Mouse (Mus musculus) induced T-regulatory cell, adult 2 months (primary cell): Measurements from ENCODE around the gene Slc30a7.

Experiments
- DNase-seq: peaks from one replicate; pipeline ENCODE4 v3.0.0-alpha.2; 2012; ENCODE audit warnings: low read depth

The Slc30a7 gene

DNA sequence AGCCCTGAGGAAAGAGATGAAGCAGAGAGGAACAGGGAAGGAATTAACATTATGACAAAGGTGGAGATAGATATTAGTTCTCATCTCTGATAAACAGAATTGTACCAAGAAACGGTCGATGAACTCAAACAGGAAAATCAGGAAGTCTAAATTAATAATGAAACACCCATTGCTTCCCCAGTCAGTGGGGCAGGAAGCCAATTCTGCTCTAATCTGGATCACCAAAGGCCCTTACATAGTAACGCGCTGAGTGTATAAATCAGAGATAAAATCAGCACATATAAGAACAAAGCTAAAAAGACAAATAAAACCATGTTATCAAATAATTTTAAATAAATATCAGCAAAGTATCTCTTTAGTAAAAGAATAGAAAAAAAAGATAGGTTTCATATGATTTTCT, 15.1 kb downstream of the Slc30a7 start:
- no peak for DNase-seq

DNA sequence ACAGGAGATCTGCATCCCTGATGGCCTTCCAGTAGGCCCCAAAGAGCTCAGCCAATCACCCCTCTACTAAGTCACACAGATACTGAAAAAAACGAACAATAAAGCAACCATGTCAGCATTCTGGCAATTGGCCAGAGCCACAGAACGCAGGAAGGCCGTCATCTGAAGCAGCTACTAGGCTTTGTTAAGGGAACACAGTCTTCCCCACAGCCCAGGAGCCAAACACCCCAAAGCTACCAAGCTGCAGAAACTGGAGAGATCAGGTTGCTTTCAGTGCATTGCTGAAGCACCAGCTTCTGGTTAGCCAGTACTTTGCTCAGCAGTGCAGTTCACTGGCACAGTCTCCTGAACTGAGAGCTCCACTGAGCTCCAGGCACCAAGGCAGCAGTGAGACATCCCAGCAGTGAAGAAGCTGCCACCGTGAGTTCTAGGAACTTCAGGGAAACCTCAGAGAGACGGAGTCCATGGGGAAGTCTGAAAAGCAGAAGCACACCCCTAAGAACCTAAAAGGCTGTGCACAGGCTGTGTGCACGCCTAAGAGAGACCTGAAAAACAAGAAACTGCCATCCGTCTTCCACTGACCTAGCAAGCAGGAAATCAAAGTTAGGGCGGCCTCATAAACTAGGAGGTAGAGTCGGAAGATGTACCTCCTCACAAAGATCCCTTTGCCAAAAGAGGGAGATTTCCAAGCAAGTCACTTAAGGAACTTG, 21.9 kb downstream of the Slc30a7 start:
- DNase-seq = no peak

DNA sequence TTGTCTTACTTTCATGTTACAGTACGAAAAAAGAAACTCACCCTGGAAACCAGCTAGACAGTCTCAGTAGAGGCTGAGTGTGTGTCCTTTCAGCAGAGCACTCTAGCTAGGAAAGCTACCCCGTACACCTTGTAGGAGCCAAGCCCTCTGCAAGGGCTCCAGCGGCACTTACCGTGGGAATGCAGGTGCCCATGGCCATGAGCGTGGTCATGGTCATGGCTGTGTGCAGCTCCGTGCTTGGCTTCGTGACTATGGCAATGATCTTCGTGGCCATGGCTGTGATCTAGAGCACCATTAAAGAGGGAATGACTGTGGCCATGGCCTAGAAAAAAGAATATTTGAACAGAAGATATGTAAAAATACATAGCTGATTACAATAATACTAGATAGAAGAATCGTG, 22.6 kb downstream of the Slc30a7 start:
- DNase-seq = no peak

DNA sequence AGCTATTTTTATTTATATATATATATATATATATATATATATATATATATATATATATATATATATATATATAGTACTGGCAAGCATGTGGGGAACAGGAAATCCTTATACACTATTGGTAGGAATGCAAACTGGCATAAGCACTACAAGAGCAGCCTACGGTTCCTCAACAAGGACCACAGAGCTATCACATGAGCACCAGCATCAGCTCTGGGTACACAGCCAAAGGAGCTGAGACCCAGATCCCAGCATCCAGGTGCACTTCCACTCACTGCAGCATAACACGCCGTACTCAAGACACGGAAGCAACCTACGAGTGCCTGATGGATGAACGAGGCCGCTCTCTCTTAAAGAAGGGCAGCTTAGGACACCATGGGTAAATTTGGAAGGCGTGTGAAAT, 24.0 kb downstream of the Slc30a7 start:
- no peak for DNase-seq

DNA sequence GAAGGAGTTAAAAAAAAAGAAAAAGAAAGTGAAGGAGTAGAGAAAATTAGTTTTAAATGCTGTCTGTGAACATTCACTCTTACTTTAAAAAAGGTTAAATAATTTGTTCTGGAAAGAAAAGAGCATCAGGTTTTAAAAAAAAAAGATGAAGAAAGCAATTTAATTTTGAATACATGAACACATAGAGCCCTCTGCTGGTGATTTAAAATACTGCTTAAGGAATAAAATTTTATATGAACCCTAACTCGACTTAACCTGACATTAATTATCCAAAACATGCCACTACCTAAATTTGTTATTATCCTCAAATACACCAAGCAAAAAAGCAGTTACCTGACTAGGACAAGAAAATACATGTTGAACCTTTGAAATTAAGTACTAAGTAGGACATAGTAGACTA, 28.2 kb downstream of the Slc30a7 start:
- peak; percentile 82 for DNase-seq

DNA sequence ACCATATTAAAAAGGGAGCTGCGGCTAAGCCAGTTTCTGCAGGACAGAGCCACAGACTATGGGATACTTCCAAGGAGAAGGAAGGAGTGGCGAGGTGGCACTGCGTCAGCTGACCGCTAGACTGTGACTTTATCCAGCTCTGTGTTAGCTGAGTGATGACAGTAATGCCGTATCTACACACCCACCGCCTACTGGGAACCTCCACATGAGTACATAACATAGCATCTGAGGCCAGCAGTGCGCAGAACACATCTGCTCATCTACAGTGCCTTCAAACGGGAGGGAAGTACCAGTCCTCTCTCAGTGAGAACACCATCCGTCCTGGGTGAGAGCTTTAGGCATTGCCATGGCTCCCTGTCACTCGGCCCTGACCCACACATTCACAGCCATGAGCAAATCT, 32.2 kb downstream of the Slc30a7 start:
- peak; percentile 21 for DNase-seq

DNA sequence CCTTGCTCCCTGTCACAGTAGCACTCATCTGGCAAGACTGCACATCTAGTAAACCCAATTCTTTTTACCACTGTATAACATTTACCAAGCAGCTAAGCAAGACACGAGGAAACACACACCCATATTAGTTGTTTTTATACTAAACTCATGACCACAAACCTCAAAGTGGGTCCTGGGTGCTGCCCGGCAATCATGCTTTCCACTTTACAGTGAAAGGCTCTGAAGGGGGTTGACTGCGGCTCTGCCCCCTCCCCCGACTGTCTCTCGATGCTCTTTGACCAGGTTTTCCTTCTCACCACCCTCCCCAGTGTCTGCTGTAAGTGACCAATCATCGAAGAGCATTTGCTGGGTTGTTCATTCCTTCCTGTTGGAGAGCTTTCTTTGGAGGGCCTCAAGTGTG, 33.0 kb downstream of the Slc30a7 start:
- DNase-seq = peak; percentile 76

DNA sequence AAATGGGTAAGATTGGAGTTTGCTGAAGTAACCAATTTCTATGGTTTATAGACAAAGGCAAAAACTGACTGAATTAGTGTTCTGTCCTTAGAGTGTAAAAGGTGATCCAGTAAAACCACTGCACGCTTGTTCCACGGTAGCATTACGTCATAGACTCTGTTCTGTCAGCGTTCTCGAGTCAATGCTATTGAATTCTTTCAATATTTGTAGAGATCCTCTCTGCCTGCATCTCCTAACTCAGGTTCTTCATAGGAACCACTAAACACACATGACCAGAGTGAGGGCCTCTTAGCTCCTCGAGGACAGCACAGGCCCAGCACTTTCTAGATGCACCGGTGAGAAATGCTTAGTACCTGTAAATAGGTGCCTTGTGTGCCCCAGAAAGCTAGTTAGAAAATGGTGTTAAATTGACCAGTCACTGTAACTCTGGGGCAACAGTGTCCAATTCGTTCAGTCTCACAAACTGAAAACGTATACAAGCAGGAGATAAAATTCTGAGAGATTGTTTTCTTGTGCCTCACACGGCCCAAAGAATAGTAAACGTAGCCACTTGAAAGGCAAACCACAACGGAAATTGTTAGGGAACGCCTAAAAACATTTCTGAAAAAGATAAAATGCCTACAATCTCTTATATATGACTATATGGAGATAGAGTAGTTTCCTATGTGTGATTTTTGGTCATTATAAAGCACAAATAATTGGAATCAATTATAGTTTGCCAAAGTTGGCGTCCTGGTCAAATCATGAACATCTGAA, 35.1 kb downstream of the Slc30a7 start:
- peak; percentile 86 for DNase-seq

DNA sequence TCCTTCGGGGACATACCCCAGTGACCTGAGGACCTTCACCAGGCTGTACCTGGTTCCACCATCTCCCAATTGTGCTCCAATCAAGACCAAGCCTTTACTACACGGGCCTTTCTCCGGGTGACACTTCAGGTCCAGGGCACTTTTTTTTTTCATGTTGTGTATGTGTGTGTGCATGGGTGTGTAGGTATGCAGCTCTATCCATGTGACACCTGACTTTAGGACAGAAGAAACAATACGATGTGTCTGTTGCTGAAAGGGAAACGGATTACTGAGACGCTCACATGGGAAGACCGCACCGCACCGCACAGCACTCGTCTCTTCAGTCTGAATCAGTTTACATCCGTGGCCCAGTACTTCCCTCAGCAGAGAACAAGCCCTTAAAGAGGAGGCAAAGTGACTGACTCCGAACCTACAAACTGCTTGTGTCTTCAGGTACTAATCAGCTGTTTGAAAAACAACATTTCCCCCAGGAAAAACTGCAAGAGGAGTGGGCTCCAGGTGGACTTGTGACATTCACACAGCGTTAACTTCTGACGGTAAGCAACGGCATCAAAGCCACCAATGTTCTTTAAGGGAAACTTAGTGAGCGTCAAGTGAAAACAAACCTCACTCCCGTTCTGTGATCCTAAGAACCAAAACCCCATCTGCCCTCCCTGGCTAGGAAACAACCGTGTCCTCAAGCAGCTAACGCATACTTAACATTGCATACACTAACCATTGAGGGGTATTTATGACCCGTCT, 36.0 kb downstream of the Slc30a7 start:
- peak; percentile 43 for DNase-seq

DNA sequence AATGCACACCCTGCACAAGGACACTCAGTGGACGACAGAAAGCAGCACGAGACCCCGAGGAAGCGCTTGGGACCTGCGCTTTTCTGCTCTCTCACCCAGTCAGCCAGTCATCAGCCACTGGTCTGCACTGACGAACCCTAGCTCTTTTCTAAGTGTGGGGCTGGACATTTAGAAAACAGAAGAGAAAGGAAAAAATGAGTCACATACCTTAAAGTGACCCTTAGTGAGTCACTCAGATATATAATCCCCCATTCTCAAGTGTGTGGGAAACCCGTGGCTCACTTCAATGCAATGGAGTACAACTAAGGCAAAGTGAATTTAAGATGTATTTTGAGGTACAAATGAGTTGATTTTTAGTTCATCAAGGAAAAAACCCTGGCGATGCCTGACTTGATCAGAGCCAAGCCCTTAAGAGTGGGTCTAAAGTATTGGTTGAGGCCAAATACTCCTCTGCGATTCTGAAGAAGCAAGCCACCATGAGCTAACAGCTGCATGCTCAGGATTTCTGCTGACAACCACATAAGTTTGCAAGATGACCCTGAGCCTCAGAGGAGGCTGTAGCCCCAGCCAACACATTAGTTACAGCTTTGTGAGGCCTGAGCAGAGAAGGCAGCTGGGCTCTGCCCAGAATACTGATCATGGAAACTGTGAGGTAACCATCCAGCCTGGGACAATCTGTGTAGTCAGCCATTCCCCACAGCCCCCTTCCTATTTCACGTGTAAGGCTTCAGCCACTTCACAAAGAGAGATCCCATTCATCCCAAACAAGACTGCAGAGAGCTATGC, 38.3 kb downstream of the Slc30a7 start:
- no peak for DNase-seq

DNA sequence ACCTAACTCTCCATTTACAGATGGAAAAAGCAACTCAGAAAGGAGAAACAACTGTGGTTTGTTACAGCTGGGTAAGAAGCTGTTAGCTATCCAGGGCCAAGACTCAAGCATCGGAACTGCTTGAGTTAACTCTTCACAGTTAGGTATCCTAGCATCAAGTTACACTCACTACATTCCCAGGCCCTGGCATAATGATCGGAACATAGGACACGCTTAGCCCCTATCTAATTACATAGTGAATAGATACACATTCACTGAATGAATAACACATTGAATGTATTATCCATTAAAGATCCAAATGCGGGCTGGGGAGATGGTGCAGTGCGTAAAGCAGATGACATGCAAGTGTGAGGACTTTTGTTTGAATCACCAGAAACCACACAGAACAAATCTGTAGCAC, 43.1 kb downstream of the Slc30a7 start:
- DNase-seq = no peak

DNA sequence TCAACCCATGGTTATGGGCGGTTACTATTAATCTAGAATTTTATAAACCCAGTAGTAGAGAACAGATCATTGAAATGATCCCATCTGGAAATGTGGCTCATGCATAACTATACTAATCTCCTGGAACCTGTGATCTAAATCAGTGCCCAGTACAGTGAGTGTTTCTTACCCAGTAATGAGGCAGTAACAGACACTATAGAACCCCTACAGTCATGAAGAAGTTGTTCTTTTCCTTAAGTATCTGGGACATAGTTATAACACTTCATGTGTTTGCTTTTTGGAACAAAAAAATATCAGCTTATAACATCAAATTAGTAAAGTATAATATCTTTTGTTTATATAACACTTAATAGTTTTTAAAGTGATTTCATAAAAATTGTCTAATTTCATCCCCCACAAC, 43.6 kb downstream of the Slc30a7 start:
- DNase-seq = no peak

DNA sequence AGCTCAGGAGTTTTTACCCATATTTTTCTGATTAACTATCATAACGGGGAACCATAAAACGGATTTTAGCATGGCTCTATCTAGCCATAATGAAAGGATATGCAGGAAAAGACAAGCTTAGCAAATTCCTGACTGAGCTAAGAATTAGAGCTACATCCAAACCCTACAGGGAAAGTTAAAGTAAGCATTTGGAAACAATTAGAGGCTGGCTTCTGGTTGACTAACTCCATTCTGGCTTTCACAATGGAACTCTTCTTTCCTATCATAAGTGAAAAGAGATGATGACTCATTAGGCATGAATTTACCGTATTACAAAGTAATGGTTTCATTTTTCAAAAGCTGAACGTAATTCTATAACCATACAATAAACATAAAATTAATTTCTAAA, 45.2 kb downstream of the Slc30a7 start:
- DNase-seq = no peak

DNA sequence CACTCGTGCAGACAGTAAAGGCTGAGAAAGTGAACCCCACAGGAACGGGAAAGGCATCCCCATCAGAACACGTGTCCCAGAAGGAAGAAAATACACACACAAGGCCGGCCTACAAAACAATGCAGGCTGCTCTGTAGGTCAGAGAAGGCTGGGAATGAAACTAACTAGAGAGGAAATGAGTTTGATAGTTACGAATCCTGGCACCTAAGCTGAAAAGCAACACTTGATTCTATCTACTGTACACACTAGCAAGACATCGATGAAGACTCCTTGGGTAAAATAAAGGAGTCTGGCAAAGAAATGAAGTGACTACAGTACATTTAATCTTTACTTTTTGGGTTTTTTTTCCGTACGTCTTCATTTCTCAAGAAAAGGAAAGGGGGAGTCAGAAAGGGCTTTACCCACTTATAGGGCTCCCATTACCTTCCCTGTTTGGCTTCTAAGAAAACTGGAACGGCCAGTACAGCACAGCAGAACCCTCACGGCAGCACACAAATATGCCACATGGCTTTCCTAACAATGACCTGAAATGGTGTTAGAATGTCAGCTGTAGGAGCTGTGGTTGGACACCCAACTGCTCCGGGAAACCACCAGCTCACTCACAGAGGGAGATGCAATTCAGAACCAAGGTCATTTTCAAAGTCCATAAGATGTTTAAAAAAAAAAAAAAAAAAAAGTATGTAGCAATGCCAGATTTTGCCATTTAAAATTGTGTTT, 45.7 kb downstream of the Slc30a7 start:
- DNase-seq = no peak

DNA sequence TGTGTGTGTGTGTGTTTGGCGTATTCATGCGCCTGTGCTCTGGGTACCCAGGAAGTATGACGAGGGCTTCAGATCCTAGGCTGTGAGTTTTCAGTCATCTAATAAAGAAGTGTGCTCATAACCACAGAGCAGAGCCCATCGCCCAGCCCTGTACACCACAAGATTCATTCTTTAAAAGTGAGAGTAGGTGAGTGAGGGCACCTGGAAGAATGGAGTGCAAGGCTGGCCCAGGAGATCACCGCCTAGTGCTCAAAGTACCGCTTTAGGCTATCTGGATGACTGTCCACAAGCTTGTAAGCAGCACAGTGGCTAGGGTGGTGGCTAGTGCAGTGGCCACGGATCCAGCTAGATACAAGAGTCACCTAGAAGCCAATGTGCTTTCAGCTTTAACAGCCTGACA, 50.0 kb downstream of the Slc30a7 start:
- DNase-seq = no peak

DNA sequence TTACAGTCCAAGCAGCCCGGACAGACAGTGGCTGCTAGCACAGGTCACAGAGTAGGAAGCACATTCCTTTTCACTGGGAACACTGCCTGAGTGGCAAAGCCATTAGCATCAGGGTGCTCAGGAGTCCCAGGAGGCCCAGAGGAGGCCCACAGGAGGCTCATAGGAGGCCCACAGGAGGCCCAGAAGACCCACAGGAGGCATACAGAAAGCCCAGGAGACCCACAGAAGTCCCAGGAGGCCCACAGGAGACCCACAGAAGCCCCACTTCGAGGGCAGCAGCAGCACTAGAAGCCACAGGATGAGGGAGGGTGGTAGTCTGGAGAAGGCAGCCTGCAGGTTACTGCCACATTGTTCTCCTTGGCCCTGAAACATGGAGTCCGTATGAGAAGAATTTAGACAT, 54.1 kb downstream of the Slc30a7 start:
- no peak for DNase-seq

DNA sequence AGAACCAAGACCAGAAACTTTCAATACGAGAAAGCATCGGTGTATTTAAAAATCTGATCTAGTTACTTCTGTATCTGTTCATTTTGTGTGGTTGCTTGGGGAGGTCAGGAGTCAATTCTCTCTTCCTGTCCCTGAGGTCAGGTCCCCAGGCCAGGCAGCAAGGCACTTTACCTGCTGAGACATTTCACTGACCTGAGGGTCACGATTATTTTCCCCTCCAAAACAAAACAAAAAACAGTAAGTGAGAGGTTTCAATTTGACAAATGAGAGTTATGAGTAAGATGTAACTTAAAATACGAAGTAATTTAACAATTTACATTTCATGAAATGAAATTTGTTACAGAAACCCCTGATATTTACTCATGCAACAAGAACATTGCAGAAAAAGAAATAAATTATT, 54.9 kb downstream of the Slc30a7 start:
- peak; percentile 40 for DNase-seq

DNA sequence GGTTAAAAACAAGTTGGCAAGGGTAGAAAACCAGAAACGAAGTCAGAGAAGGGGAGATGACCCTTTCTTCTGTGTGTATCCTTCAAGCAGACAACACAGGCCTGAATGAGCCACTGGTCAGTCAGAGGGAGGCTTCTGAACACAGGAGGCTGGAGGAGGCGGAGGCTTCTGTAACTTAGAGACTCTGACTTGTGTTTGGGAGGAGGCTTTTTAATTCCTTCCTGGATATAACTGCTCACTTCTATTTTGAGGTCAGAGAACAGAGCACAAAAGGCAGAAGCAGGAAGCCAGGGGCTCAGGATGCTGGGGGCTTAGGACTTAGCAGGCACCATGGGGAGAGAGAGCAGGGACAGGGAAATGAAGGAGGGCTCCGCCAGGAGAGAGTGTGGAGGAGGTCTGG, 56.0 kb downstream of the Slc30a7 start:
- DNase-seq = no peak

DNA sequence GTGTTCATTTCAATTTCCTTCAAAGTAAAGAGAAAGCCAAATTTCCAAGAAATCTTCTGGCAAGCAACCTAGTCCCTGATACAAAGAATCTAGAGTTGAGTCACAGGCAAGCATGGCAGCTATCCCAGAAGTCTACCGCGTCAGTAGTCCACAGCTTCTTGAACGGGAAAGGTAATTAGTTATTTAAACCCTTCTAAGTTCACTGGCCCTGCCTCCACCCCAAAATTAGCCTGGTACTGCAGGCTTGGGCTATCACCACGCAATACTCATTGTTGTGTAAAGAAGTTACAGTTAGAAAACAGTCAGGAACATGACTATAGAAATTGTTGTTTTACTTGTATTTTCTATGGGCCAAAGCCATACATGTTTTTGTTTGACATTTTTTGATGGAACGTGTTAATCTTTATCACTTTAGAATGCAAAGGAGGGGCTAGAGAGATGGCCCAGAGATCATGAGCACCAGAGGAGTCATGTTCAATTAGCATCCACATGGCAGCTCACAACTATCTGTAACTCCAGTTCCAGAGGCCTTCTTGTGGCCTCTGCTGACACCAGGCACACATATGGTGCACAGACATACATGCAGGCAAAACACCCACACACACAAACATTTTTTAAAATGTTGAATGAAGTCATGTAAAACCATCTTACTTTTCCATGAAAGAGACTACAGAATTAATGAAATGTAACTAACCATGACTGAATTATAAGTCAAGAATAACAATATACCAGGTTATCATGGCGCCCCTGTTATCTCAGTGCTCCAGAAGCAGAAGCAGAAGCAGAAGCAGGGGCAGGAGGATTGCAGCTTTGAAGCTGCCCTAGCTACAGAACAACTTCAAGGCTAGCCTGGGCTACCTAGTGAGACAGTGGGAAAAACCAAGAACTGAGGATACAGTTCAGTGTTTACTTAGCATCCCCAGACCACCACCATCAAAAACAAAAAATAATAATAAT, 57.0 kb downstream of the Slc30a7 start:
- DNase-seq = no peak

DNA sequence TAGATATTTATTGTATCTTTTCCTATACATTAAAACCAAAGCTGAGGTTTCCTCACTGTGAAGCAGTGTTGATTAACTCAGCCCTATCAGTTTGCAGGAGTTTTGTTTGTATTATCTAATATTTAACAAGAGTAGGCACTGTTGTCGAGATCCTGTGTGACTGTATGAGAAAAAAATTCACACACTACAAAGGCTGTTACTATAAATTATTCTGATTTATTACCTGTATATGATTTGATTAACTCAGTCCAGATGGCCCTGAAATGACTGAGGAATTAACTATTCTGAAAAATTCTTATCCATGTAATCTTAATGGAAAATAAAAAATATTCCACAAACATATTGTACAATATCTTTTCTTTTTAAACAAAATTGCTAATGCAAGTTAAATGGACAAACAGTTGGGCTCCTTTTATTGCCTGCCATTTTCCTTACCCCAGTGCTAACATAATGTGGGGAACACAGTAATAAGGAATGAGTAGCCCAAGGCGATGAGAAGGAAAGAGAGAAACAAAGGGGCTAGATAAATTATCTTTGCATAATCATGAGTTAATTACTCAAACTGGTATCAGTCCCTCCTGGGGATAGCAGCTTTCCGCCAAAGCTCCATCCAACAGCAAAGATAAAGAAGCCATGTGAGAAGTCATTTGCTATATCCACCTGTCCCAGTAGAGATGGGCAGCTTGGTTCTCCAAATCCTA, 57.8 kb downstream of the Slc30a7 start:
- DNase-seq = no peak
